Mouse (Mus musculus) neural tube, embryonic 12.5 days (tissue): ENCODE measurements around the gene Dspp. TPM values are rescaled to one million over a fixed set of nuclear protein-coding genes. Genes with fewer than 3 reads are reported as not detected.

Experiments used
- ATAC-seq: fragments of 200-750 bp; cut with Nextera tagmentation; 2 replicates; pipeline ENCODE4 v1.8.0; 2017; ENCODE audit warnings: low read depth, mild to moderate bottlenecking, moderate TSS enrichment, moderate library complexity; ENCODE audit not compliant: low FRiP score
- H3K27ac ChIP-seq: fragments of 300-500 bp; sonication (generic); 2 replicates; pipeline ENCODE4 v1.5.1; 2016
- H3K27me3 ChIP-seq: fragments of 300-500 bp; sonication (generic); replicated peaks from 2 replicates; pipeline ENCODE4 v1.6.1; 2016; ENCODE audit warnings: mild to moderate bottlenecking
- H3K36me3 ChIP-seq: fragments of 300-500 bp; sonication (generic); 2 replicates; pipeline ENCODE4 v1.6.1; 2016; ENCODE audit warnings: mild to moderate bottlenecking
- H3K4me1 ChIP-seq: fragments of 300-500 bp; sonication (generic); 2 replicates; pipeline ENCODE4 v1.6.1; 2016
- H3K4me2 ChIP-seq: fragments of 300-500 bp; sonication (generic); replicated peaks from 2 replicates; pipeline ENCODE4 v1.6.1; 2016; ENCODE audit warnings: mild to moderate bottlenecking
- H3K4me3 ChIP-seq: fragments of 300-500 bp; sonication (generic); 2 replicates; pipeline ENCODE4 v1.5.1; 2016
- H3K9ac ChIP-seq: fragments of 300-500 bp; sonication (generic); 2 replicates; pipeline ENCODE4 v1.6.1; 2016; ENCODE audit warnings: mild to moderate bottlenecking
- H3K9me3 ChIP-seq: fragments of 300-500 bp; sonication (generic); 2 replicates; pipeline ENCODE4 v1.6.1; 2016; ENCODE audit warnings: mild to moderate bottlenecking
- WGBS: fragments of 180-500 bp; shearing (Covaris S2); methylation state at CpG from one replicate; pipeline ENCODE4 v1.1.7; 2016; 5-methylcytosine and 5-hydroxymethylcytosine counted together
- polyA plus RNA-seq: library from polyadenylated mRNA; unstranded; fragments of >200 nt; fragmentation: Nextera tagmentation; extraction: Ambion mirVana; gene quantifications from 2 replicates; pipeline ENCODE4 v1.2.1, GENCODE M21; 2016

Dspp gene
- polyA plus RNA-seq, 1 experiment from 2014 or later, result not detected

- H3K4me1 ChIP-seq, result no peaks in the 10 kb centered on the region
- no peak overlapping the region for H3K27ac ChIP-seq
- 93% methylated on average over 6 of the region's 6 CpGs for WGBS
- no peaks in the 10 kb centered on the region for H3K27me3 ChIP-seq
- no peak overlapping the region for H3K9ac ChIP-seq
- no peak for ATAC-seq
- H3K9me3 ChIP-seq, result no peaks in the 10 kb centered on the region
- H3K4me2 ChIP-seq, result no peak overlapping the region
- H3K36me3 ChIP-seq, result no peaks in the 10 kb centered on the region
- no peak overlapping the region for H3K4me3 ChIP-seq
Measured at GRCm38 (mm10) chr5:104150196-104150595, 20.3 kb upstream of the Dspp start.

- no peak overlapping the region for H3K9ac ChIP-seq
- no peak for ATAC-seq
- H3K4me2 ChIP-seq, result no peak overlapping the region
- no peaks in the 10 kb centered on the region for H3K36me3 ChIP-seq
- H3K4me3 ChIP-seq, result no peak overlapping the region
- H3K9me3 ChIP-seq, result no peaks in the 10 kb centered on the region
- H3K4me1 ChIP-seq, result no peaks in the 10 kb centered on the region
- no peaks in the 10 kb centered on the region for H3K27me3 ChIP-seq
- H3K27ac ChIP-seq, result no peak overlapping the region
- WGBS, result 93% methylated on average over 7 of the region's 7 CpGs
Measured at GRCm38 (mm10) chr5:104157701-104158100, 12.8 kb upstream of the Dspp start.

GRCm38 (mm10) chr5:104158332-104159052 lies 12.0 kb upstream of the Dspp start:
- no peak overlapping the region for H3K9ac ChIP-seq
- 90% methylated on average over 7 of the region's 7 CpGs for WGBS
- no peaks in the 10 kb centered on the region for H3K36me3 ChIP-seq
- H3K27ac ChIP-seq, result no peak overlapping the region
- no peaks in the 10 kb centered on the region for H3K27me3 ChIP-seq
- no peaks in the 10 kb centered on the region for H3K9me3 ChIP-seq
- no peak for ATAC-seq
- H3K4me1 ChIP-seq, result no peaks in the 10 kb centered on the region
- no peak overlapping the region for H3K4me2 ChIP-seq
- no peak overlapping the region for H3K4me3 ChIP-seq

GRCm38 (mm10) chr5:104160581-104160980 lies 9.9 kb upstream of the Dspp start:
- no peak for ATAC-seq
- no peak overlapping the region for H3K4me3 ChIP-seq
- H3K9me3 ChIP-seq, result no peaks in the 10 kb centered on the region
- no peaks in the 10 kb centered on the region for H3K36me3 ChIP-seq
- H3K4me2 ChIP-seq, result no peak overlapping the region
- H3K9ac ChIP-seq, result no peak overlapping the region
- H3K27ac ChIP-seq, result no peak overlapping the region
- WGBS, result 82% methylated on average over 3 of the region's 3 CpGs
- H3K4me1 ChIP-seq, result no peaks in the 10 kb centered on the region
- H3K27me3 ChIP-seq, result no peaks in the 10 kb centered on the region

- Histone ChIP-seq H3K4me2 (no peak overlapping the region), H3K4me3 (no peak overlapping the region), H3K4me1 (no peaks in the 10 kb centered on the region), H3K27me3 (no peaks in the 10 kb centered on the region), H3K36me3 (no peaks in the 10 kb centered on the region), H3K27ac (no peak overlapping the region), H3K9me3 (no peaks in the 10 kb centered on the region), H3K9ac (no peak overlapping the region)
- 81% methylated on average over 1 of the region's 1 CpGs for WGBS
- no peak for ATAC-seq
Measured at GRCm38 (mm10) chr5:104161390-104161789, 9.1 kb upstream of the Dspp start.

- Histone ChIP-seq H3K4me3 (no peak overlapping the region), H3K9me3 (no peaks in the 10 kb centered on the region), H3K4me2 (no peak overlapping the region), H3K4me1 (no peaks in the 10 kb centered on the region), H3K36me3 (no peaks in the 10 kb centered on the region), H3K27ac (no peak overlapping the region), H3K9ac (no peak overlapping the region), H3K27me3 (no peaks in the 10 kb centered on the region)
- 88% methylated on average over 4 of the region's 4 CpGs for WGBS
- no peak for ATAC-seq
Measured at GRCm38 (mm10) chr5:104163536-104163935, 7.0 kb upstream of the Dspp start.

GRCm38 (mm10) chr5:104173094-104173493 lies 2.6 kb downstream of the Dspp start:
- no peaks in the 10 kb centered on the region for H3K9me3 ChIP-seq
- H3K27ac ChIP-seq, result no peak overlapping the region
- no peak overlapping the region for H3K4me3 ChIP-seq
- ATAC-seq, result no peak
- no peaks in the 10 kb centered on the region for H3K27me3 ChIP-seq
- H3K4me2 ChIP-seq, result no peak overlapping the region
- 81% methylated on average over 6 of the region's 6 CpGs for WGBS
- no peaks in the 10 kb centered on the region for H3K36me3 ChIP-seq
- no peaks in the 10 kb centered on the region for H3K4me1 ChIP-seq
- no peak overlapping the region for H3K9ac ChIP-seq

- Histone ChIP-seq H3K4me1 (no peaks in the 10 kb centered on the region), H3K9ac (no peak overlapping the region), H3K4me3 (no peak overlapping the region), H3K27me3 (no peaks in the 10 kb centered on the region), H3K9me3 (peaks cover 21% of the 10 kb centered on the region; the same call in 1 of the 2 replicates), H3K4me2 (no peak overlapping the region), H3K36me3 (no peaks in the 10 kb centered on the region), H3K27ac (no peak overlapping the region)
- WGBS, result 91% methylated on average over 1 of the region's 1 CpGs
- ATAC-seq, result no peak
Measured at GRCm38 (mm10) chr5:104183743-104184142, 13.2 kb downstream of the Dspp start.

- H3K27ac ChIP-seq, result no peak overlapping the region
- no peaks in the 10 kb centered on the region for H3K36me3 ChIP-seq
- no peak overlapping the region for H3K4me3 ChIP-seq
- no peak overlapping the region for H3K9ac ChIP-seq
- 0 out of 2 replicates have a peak, but pooled peaks cover 11% of the 10 kb centered on the region for H3K9me3 ChIP-seq
- ATAC-seq, result no peak
- H3K27me3 ChIP-seq, result no peaks in the 10 kb centered on the region
- no peak overlapping the region for H3K4me2 ChIP-seq
- H3K4me1 ChIP-seq, result no peaks in the 10 kb centered on the region
- WGBS, result 82% methylated on average over 3 of the region's 3 CpGs
Measured at GRCm38 (mm10) chr5:104187281-104187680, 16.8 kb downstream of the Dspp start.

GRCm38 (mm10) chr5:104195086-104195485 lies 24.6 kb downstream of the Dspp start:
- no peak overlapping the region for H3K4me3 ChIP-seq
- no peaks in the 10 kb centered on the region for H3K36me3 ChIP-seq
- H3K4me2 ChIP-seq, result no peak overlapping the region
- 91% methylated on average over 1 of the region's 1 CpGs for WGBS
- no peak overlapping the region for H3K9ac ChIP-seq
- no peaks in the 10 kb centered on the region for H3K27me3 ChIP-seq
- no peak overlapping the region for H3K27ac ChIP-seq
- no peak for ATAC-seq
- H3K9me3 ChIP-seq, result 0 out of 2 replicates have a peak, but pooled peaks cover 2% of the 10 kb centered on the region
- H3K4me1 ChIP-seq, result no peaks in the 10 kb centered on the region

- no peak for ATAC-seq
- 95% methylated on average over 12 of the region's 12 CpGs for whole genome bisulfite sequencing
- H3K36me3 ChIP-seq, result no peaks in the 10 kb centered on the region
- H3K4me2 ChIP-seq, result no peak overlapping the region
- H3K9ac ChIP-seq, result no peak overlapping the region
- no peaks in the 10 kb centered on the region for H3K27me3 ChIP-seq
- H3K4me3 ChIP-seq, result no peak overlapping the region
- H3K9me3 ChIP-seq, result no peaks in the 10 kb centered on the region
- no peak overlapping the region for H3K27ac ChIP-seq
- H3K4me1 ChIP-seq, result no peaks in the 10 kb centered on the region
Measured at GRCm38 (mm10) chr5:104201153-104201950, 30.8 kb downstream of the Dspp start.

- Histone ChIP-seq H3K4me1 (no peaks in the 10 kb centered on the region), H3K36me3 (no peaks in the 10 kb centered on the region), H3K27me3 (no peaks in the 10 kb centered on the region), H3K9ac (no peak within 1 kb of the TSS), H3K27ac (no peak within 1 kb of the TSS), H3K9me3 (no peaks in the 10 kb centered on the region), H3K4me3 (no peak within 1 kb of the TSS), H3K4me2 (no peak within 1 kb of the TSS)
- ATAC-seq, result no peak
- 81% methylated on average over 5 of the region's 5 CpGs for WGBS
Measured at GRCm38 (mm10) chr5:104202351-104202750, 31.8 kb downstream of the Dspp start, which contains the start of gene Dmp1. Dmp1 (plus strand) TSS chr5:104202613.
